Mouse (Mus musculus) lung, adult 2 months (tissue): Measurements from ENCODE around the gene Myh3. TPM values are rescaled to one million over a fixed set of nuclear protein-coding genes. Genes with fewer than 3 reads are reported as not detected.
"Not testable (repeated sequence)": the region's sequence is repeated elsewhere in the genome, so short reads cannot be mapped to it uniquely, and the experiment has no call there.

ENCODE experiments used
- DNase-seq: peaks from one replicate; pipeline ENCODE4 v3.0.0; 2022
- H3K4me1 ChIP-seq: fragments of 200-500 bp; 2 replicates; pipeline ENCODE4 v1.6.1; 2011; ENCODE audit warnings: low read length; ENCODE audit not compliant: control insufficient read depth, insufficient read depth
- H3K4me3 ChIP-seq: fragments of 200-500 bp; replicated peaks from 2 replicates; pipeline ENCODE3; 2011; ENCODE audit warnings: low read depth, mild to moderate bottlenecking, control low read depth, low read length; ENCODE audit errors: extremely low read depth
- CTCF ChIP-seq: fragments of 200-500 bp; IDR thresholded peaks from 2 replicates; pipeline ENCODE4 v1.5.1; 2011; ENCODE audit warnings: mild to moderate bottlenecking, low read length, control low read depth; ENCODE audit not compliant: insufficient read depth
- POLR2A ChIP-seq: fragments of 200-500 bp; IDR thresholded peaks from 2 replicates; pipeline ENCODE4 v1.6.1; 2011; ENCODE audit warnings: low read depth, mild to moderate bottlenecking, control low read depth, low read length, borderline replicate concordance; ENCODE audit errors: extremely low read depth
- WGBS: fragments of 180-500 bp; shearing (Covaris S2); methylation state at CpG from one replicate; pipeline ENCODE4 v1.1.7; 2018; 5-methylcytosine and 5-hydroxymethylcytosine counted together
- polyA plus RNA-seq: library from polyadenylated mRNA; depleted of rRNA; stranded (reverse); fragments of >200 nt; gene quantifications from 2 replicates; pipeline ENCODE4 v1.2.3, GENCODE M21; 2012

Myh3 gene
- polyA plus RNA-seq, 1 experiment = 0.08 TPM

DNA sequence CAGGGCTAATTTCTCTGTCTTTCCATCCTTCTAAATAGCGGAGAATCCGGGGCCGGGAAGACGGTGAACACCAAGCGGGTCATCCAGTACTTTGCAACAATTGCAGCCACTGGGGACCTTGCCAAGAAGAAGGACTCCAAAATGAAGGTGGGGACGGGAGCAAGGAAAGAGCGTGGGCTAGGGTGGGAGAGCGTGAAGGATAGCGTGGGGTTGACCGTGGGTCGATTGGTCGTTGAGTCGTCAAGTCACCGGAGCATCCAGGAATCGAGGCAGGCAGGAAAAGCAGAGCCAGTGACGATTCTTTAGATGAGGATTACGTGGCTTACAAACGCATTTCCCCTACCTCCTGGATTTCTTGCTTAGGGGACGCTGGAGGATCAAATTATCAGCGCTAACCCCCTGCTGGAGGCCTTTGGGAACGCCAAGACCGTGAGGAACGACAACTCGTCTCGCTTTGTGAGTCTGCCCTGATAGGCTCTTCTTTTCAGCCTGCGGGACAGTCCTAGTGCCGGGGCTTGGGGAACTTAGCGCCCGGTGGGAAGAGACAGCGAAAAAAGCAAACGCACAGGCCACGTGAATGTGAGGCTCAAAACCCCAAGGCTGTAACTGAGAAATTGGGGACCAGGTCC is 5.7 kb downstream of the Myh3 start:
- no peak for TF ChIP-seq CTCF
- no peak for TF ChIP-seq POLR2A
- WGBS = 37% methylated on average over 32 of the region's 32 CpGs
- no peak overlapping the region for H3K4me3 ChIP-seq
- no peak for DNase-seq
- no peaks in the 10 kb centered on the region for H3K4me1 ChIP-seq

GRCm38 (mm10) chr11:67085489-67085888 is 7.4 kb downstream of the Myh3 start:
- Histone ChIP-seq H3K4me1 (no peaks in the 10 kb centered on the region), H3K4me3 (no peak overlapping the region)
- TF ChIP-seq POLR2A = no peak
- peak; percentile 51 for TF ChIP-seq CTCF
- peak; percentile 58 for DNase-seq
- WGBS = 4% methylated on average over 6 of the region's 6 CpGs

DNA sequence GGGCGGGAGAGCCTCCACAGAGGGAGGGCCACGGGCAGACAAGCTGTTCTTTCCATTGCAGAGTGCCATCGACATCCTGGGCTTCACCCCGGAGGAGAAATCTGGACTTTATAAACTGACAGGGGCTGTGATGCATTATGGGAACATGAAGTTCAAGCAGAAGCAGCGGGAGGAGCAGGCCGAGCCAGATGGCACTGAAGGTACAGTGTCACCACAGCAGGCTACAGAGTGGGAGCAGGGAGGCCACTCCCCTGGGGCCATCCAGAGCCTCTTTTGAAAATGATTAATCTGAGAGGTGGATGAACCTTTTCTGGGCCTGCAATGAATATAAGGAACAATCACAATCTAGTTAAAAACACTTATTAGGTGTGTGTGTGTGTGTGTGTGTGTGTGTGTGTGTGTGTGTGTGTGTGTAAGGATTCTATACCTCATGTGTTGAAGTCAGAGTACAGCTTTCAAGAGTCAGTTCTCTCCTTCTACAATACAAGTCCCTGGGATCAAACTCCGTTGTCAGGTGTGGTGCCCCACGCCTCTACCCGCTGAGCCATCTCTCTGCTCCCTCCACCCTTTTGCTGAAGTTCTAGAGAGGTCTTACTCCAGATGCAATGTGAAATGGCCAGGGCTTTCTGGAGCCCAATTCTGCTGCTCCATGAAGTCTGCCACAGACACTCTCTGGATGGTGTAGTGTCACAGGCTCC is 8.5 kb downstream of the Myh3 start:
- WGBS = 47% methylated on average over 9 of the region's 9 CpGs
- H3K4me1 ChIP-seq = no peaks in the 10 kb centered on the region
- no peak for DNase-seq
- TF ChIP-seq POLR2A (no peak), CTCF (no peak)
- H3K4me3 ChIP-seq = no peak overlapping the region

- WGBS = 76% methylated on average over 12 of the region's 12 CpGs
Observed at GRCm38 (mm10) chr11:67087225-67087624, 9.1 kb downstream of the Myh3 start.

GRCm38 (mm10) chr11:67092354-67092753 is 14.3 kb downstream of the Myh3 start:
- H3K4me3 ChIP-seq, DNase-seq, H3K4me1 ChIP-seq: not testable (repeated sequence)
- 75% methylated on average over 12 of the region's 12 CpGs for WGBS

More at GRCm38 (mm10) chr11:67087225-67087624, 9.1 kb downstream of the Myh3 start:
- no peak for TF ChIP-seq CTCF
- no peak for TF ChIP-seq POLR2A
- no peak for DNase-seq
- H3K4me1 ChIP-seq = no peaks in the 10 kb centered on the region
- no peak overlapping the region for H3K4me3 ChIP-seq

DNA sequence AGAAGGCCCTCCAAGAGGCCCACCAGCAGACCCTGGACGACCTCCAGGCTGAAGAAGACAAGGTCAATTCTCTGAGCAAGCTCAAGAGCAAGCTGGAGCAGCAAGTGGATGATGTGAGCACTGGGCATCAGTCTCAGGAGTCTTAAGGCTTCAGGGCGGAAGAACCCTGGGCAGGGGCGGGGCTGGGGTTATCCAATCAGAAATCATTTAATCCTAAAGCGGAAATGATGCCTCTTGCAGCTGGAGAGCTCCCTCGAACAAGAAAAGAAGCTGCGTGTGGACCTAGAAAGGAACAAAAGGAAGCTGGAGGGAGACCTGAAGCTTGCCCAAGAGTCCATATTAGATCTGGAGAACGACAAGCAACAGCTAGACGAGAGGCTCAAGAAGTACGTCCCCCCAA is 15.1 kb downstream of the Myh3 start:
- H3K4me1 ChIP-seq = no peaks in the 10 kb centered on the region

DNA sequence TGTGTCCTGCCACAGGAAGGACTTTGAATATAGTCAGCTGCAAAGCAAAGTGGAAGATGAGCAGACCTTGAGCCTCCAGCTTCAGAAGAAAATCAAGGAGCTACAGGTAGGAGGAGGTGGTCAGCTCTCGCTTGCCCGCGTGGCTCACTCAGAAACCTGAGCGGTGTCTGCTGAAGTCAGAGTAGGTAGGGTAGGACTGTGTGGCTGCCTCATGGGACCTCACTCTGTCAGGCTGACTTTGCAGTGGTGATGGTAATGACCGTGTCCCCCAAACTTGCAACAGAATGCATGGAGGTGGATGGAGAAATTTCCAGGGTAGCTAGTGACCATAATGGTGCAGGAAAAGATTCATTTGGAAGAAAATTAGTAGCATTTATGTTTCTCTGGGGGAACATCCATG is 15.6 kb downstream of the Myh3 start:
- no peak overlapping the region for H3K4me3 ChIP-seq
- no peak for DNase-seq
- TF ChIP-seq CTCF (no peak), POLR2A (no peak)
- WGBS = 93% methylated on average over 5 of the region's 5 CpGs
- H3K4me1 ChIP-seq = no peaks in the 10 kb centered on the region

More for the DNA sequence above, 15.1 kb downstream of the Myh3 start:
- no peak overlapping the region for H3K4me3 ChIP-seq
- TF ChIP-seq POLR2A (no peak), CTCF (no peak)
- 72% methylated on average over 9 of the region's 9 CpGs for WGBS
- DNase-seq = no peak

DNA sequence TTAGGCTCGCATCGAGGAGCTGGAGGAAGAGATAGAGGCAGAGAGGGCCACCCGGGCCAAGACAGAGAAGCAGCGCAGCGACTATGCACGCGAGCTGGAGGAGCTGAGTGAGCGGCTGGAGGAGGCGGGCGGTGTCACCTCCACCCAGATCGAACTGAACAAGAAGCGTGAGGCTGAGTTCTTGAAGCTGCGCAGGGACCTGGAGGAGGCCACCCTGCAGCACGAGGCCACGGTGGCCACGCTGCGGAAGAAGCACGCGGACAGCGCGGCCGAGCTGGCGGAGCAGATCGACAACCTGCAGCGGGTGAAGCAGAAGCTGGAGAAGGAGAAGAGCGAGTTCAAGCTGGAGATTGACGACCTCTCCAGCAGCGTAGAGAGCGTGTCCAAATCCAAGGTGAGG is 16.4 kb downstream of the Myh3 start:
- TF ChIP-seq CTCF = no peak
- no peak for TF ChIP-seq POLR2A
- no peak overlapping the region for H3K4me3 ChIP-seq
- WGBS = 67% methylated on average over 29 of the region's 29 CpGs
- DNase-seq = no peak
- H3K4me1 ChIP-seq = no peaks in the 10 kb centered on the region

GRCm38 (mm10) chr11:67097709-67098108 is 19.6 kb downstream of the Myh3 start:
- no peak for DNase-seq
- Histone ChIP-seq H3K4me1 (no peaks in the 10 kb centered on the region), H3K4me3 (no peak overlapping the region)
- 74% methylated on average over 10 of the region's 10 CpGs for WGBS
- TF ChIP-seq CTCF (no peak), POLR2A (no peak)

DNA sequence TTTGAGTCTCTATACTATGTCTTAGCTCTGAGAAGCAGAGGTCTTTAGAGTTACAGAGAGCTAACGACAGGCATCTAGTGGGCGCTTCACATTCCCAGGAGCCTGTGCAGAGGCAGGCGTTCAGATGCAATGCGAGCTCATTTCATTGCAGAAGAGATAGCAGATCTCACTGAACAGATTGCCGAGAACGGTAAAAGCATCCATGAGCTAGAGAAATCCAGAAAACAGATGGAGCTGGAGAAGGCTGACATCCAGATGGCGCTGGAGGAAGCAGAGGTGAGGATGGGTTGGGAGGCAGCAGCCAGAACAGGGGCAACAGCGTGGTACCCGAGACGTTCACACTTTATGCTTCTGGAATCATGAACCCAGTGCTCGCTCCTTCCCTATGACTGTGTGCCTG is 20.3 kb downstream of the Myh3 start:
- no peak overlapping the region for H3K4me3 ChIP-seq
- no peak for DNase-seq
- TF ChIP-seq POLR2A = no peak
- TF ChIP-seq CTCF = no peak
- H3K4me1 ChIP-seq = no peaks in the 10 kb centered on the region
- 80% methylated on average over 11 of the region's 11 CpGs for WGBS
